Mouse (Mus musculus): ENCODE measurements around the gene Vmn2r83.

DNA sequence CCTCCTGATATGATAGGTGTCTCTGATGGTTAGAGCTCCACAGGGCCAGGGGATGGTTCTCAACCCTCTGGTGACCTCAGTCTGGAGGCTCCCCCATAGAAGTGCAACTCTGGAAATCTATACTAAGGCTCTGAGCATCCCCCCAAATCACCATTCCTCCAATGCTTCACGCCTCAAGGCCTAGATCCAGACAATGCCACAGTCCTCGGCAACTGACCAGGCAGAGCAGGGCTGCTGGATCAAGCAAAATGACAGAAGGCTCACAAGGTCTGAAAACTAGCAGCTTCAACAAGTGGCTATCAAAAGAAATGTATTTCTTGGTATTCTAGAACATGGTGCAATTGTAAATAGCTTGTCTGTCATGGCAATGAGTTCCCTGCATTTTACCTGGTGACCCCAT lies 69.2 kb downstream of the Vmn2r83 start:
- no peak for TF ChIP-seq POLR2A (IDR thresholded peaks at IDR 0.05; ENCODE audit: low read depth, low read length)
- TF ChIP-seq CTCF (IDR thresholded peaks at IDR 0.05; ENCODE audit: extremely low read depth, insufficient read depth, insufficient read length, insufficient replicate concordance) = no peak

Measured in spleen, adult 2 months (tissue).